Mouse (Mus musculus): ENCODE results near the gene Rpl13a. TPM values are rescaled to one million over a fixed set of nuclear protein-coding genes. Genes with fewer than 3 reads are reported as not detected.
A peak's percentile ranks its signal among the peaks of the same experiment; 100 is the strongest.

Rpl13a gene
- total RNA-seq, 4 experiments from 2014 or later, result 731 to 1,022 (median 859) TPM

DNA sequence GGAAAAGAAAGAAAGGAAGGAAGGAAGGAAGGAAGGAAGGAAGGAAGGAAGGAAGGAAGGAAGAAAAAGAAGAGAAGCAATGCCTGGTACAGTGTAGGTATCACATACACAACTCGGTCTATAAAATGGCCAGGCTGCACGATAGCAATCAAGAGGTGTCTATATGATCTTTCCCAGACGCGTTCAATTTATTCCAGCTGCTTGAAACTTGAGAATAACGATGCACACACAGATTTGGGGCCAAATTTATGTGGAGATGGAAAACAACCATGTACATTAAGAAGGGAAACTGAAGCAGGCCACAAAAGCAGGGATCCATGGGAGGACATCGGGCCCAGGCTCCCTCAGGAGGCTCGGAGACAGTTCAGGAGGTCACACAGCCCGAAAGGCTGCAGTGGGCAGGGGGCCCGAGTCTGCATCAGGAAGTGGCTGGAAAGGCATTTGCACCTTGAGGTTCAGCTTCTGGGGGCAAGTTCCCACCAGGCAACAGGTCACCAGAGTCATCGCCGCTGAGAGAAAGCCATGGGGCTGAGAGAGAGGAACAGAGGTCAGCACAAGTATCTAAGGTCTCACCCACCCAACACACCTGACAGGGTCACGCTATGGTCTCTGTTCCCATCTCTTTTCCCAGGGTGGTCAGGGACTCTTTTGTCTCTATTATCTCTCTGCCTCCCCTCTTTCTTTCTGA lies 35.6 kb downstream of the Rpl13a start:
- DNase-seq (ENCODE audit: low spot score in 2 of 2), result no peak

DNA sequence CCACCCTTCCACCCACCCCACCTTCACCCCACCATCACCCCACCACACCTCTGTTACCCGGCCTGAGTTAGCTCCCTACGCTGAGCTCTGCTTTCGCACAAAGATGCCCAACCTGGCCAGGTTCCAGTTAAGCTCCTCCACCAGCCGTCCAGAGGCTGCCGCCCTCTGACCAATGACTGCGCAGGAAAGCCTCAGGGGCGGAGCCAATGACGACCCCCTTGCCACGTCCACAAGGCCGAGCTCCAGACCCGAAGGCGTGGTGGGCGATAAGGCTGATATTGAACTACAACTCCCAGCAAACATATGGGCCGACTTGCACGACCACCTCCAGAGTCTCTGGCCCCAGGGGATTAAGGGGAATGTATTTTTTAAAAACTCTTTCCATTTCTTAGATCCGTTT lies 36.5 kb downstream of the Rpl13a start, which contains the start of gene Rcn3:
Gene Rcn3 (minus strand): TSS at position 174 of the 400 bp plus-strand sequence.
- no peak for DNase-seq (ENCODE audit: low spot score in 2 of 2)

- DNase-seq (ENCODE audit: low spot score in 2 of 2), result no peak
Observed at GRCm38 (mm10) chr7:45091001-45091990, 37.3 kb downstream of the Rpl13a start.

- no peak for DNase-seq (ENCODE audit: low spot score in 2 of 2)
Observed at GRCm38 (mm10) chr7:45090251-45090977, 38.1 kb downstream of the Rpl13a start.

DNA sequence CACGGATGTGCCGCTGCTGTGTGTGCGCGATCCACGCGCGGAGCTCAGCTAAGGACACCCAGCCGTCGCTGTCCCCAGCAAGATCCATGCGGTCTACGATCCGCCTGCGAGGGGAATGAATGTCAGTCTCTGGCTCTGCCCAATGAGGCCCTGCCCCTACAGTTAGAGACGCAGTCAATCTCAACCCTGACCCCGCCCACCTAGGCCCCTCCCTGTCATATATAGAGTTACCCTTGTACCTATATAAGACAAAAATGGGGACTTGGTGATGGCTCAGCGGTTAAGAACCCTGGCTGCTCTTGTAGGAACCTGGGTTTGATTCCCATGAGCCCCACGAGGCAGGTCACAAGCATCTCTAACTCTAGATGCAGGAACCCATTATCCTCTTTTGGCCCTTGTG lies 40.0 kb downstream of the Rpl13a start:
- no peak for DNase-seq (ENCODE audit: low spot score in 2 of 2)

DNA sequence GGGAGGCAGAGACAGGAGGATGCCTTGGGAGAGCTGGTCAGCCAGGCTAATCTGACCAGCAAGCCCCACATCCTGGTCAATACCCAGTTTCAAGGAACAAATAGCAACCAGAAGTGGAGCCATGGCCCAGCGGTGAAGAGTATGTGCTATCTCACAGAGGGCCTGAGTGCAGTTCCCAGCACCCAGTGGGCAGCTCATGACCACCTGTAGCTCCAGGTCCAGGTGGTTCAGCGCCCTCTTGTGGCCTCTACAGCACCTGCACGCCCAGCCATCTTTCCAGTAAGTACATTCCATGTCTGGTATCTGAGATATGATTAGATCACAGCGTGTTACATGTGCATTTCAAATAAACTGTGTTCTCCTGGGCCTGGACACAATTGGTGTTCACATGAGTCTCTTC lies 42.5 kb downstream of the Rpl13a start:
- no peak for DNase-seq (ENCODE audit: low spot score in 2 of 2)

DNA sequence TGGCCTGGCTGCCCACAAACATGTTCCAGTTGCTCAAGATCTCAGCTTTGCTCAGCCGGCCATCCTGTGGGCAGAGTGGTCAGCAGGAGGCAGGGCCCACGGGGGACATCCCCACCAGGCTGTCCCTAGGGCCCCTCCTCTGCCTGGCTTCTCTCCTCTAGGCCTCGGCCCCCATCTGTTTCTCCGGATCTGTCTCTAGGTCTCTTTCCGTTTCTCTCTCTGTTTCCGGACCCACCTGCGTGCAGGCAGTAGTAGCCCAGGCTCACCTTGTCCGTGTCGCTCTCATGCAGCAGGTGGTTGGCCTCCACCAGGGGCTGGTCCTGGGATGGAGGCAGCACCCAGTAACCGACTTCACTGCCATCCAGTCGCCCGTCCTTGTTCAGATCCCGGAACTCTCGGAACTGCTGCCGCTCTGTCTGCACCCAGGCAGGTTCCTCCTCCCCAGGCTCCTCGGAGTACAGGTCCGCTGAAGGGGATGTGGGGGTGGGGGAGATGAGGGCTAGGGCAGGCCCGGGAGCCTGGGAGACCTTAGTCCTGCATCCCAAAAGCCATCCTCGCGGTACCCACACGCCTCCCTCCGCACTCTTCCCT lies 45.2 kb downstream of the Rpl13a start:
- no peak for DNase-seq (ENCODE audit: low spot score in 2 of 2)

- no peak for DNase-seq (ENCODE audit: low spot score in 2 of 2)
Observed at GRCm38 (mm10) chr7:45082401-45083299, 45.9 kb downstream of the Rpl13a start.

GRCm38 (mm10) chr7:45081016-45081415 lies 47.5 kb downstream of the Rpl13a start:
- no peak for DNase-seq (ENCODE audit: low spot score in 2 of 2)

DNA sequence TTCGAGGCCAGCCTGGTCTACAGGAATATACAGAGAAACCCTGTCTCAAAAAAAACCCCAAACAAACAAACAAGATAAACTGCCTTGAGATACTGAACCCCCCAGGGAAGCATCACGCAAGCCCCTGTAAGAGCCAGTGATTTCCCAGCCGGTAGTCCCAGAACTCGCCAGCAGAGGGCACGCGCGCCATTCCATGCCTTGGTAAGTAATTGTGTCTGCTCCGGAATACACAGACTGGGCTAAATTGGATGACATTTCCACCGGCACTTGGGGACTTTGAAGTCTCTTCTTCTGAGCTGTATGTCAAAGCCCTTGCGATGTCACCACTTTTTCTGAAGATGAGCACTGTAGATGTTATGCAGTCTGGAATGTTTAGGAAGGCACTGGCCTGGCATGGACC lies 48.7 kb downstream of the Rpl13a start:
- DNase-seq (ENCODE audit: low spot score in 2 of 2), result peak; percentile 78 to 94

DNA sequence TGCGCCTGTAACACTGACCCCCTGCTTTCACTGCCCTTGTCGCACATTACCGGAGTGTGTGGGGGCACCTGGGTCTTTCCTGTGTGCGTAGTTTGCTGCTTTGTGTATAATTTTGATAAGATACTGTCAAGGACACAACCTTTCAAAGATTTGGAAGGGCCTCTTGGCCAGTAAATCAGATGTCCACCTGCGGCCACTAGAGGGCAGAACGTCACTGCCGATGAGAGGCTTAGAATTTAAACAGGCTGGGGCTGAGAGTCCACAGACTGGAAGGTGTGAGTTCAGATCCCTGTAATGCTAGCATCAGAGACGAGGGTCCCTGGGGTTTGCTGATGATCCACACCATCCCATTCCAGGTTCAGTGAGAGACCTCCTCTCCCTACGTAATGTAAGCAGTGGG lies 50.0 kb downstream of the Rpl13a start:
- peak in 1 of 2 experiments; percentile 60 for DNase-seq (ENCODE audit: low spot score in 2 of 2)

- no peak for DNase-seq (ENCODE audit: low spot score in 2 of 2)
Observed at GRCm38 (mm10) chr7:45077829-45078228, 50.7 kb downstream of the Rpl13a start.

GRCm38 (mm10) chr7:45077322-45077721 lies 51.2 kb downstream of the Rpl13a start:
- no peak for DNase-seq (ENCODE audit: low spot score in 2 of 2)

DNA sequence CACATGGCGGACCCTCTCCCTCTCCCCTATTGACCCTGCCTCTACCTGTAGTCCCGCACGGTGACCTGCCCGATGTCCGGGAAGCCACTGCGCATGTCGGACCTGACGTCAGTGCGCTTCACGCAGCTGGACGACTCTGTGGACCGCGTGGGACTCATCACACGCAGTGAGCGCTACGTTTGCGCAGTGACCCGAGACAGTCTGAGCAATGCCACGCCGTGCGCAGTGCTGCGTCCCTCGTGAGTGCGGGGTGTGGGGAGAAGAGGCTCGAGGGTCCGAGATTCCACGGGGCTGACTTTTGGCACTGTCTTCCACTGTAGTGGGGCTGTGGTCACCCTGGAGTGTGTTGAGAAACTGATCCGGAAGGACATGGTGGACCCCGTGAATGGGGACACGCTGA lies 52.1 kb downstream of the Rpl13a start:
- DNase-seq (ENCODE audit: low spot score in 2 of 2), result no peak

Small RNA genes within 50 kb of the gene (microRNA-seq; reads per million reads assigned to microRNA genes)
- 875 to 1,234 reads per million in 2 experiments for gene Mir150
- 8.3 to 16.9 reads per million in 2 experiments for gene Mir5121
- 1.5 to 3.8 reads per million in 2 experiments for gene Mir7055

Other genes with a start within 250 kb of the Rpl13a start
- gene Med25, start 236.0 kb downstream of the Rpl13a start, total RNA-seq (2022), result 100 to 1,000 TPM in 3 of 4 experiments, 10 to 100 TPM in 1; 89.6 to 111 (median 107) TPM
- gene Fuz, start 232.7 kb downstream of the Rpl13a start, total RNA-seq (2022), result 10 to 100 TPM; 22.9 to 30.0 (median 26.7) TPM
- 100 to 1,000 TPM; 274 to 323 (median 303) TPM for gene Ap2a1, start 199.3 kb downstream of the Rpl13a start, total RNA-seq (2022)
- under 1 TPM; 0.37 to 0.85 (median 0.67) TPM for gene Tsks, start 185.6 kb downstream of the Rpl13a start, total RNA-seq (2022)
- 100 to 1,000 TPM; 123 to 144 (median 137) TPM for gene Cpt1c, start 153.9 kb downstream of the Rpl13a start, total RNA-seq (2022)
- 100 to 1,000 TPM; 167 to 173 (median 172) TPM for gene Prmt1, start 142.2 kb downstream of the Rpl13a start, total RNA-seq (2022)
- gene Irf3, start 131.1 kb downstream of the Rpl13a start, total RNA-seq (2022), result 10 to 100 TPM; 42.1 to 52.0 (median 45.0) TPM
- 1 to 10 TPM; 2.3 to 6.1 (median 4.3) TPM for gene Bcl2l12, start 130.0 kb downstream of the Rpl13a start, total RNA-seq (2022)
- 100 to 1,000 TPM; 163 to 173 (median 167) TPM for gene Scaf1, start 112.4 kb downstream of the Rpl13a start, total RNA-seq (2022)
- 10 to 100 TPM; 13.7 to 16.8 (median 15.2) TPM for gene Rras, start 110.8 kb downstream of the Rpl13a start, total RNA-seq (2022)
- gene Prr12, start 75.9 kb downstream of the Rpl13a start, total RNA-seq (2022), result 10 to 100 TPM; 72.9 to 75.3 (median 73.6) TPM
- gene Nosip, start 66.3 kb downstream of the Rpl13a start, total RNA-seq (2022), result 10 to 100 TPM; 42.2 to 53.5 (median 49.8) TPM
- gene Prrg2, start 66.1 kb downstream of the Rpl13a start, total RNA-seq (2022), result 1 to 10 TPM; 6.5 to 7.6 (median 6.9) TPM
- 10 to 100 TPM in 3 of 4 experiments, 1 to 10 TPM in 1; 9.9 to 13.9 (median 10.6) TPM for gene Rcn3, start 36.5 kb downstream of the Rpl13a start, total RNA-seq (2022)
- gene Fcgrt, start 24.9 kb downstream of the Rpl13a start, total RNA-seq (2022), result 10 to 100 TPM; 16.8 to 23.4 (median 20.1) TPM
- gene Rps11, start 4.3 kb downstream of the Rpl13a start, total RNA-seq (2022), result 100 to 1,000 TPM; 439 to 619 (median 513) TPM
- not detected for gene Gm45713, start 7.5 kb upstream of the Rpl13a start, total RNA-seq (2022)
- gene Flt3l, start 7.7 kb upstream of the Rpl13a start, total RNA-seq (2022), result 10 to 100 TPM; 10.0 to 12.0 (median 10.4) TPM
- 10 to 100 TPM; 37.5 to 56.7 (median 46.3) TPM for gene Pih1d1, start 25.5 kb upstream of the Rpl13a start, total RNA-seq (2022)
- gene Aldh16a1, start 25.8 kb upstream of the Rpl13a start, total RNA-seq (2022), result 10 to 100 TPM; 16.9 to 18.6 (median 17.6) TPM
- 1,000 to 10,000 TPM; 1,166 to 1,245 (median 1,206) TPM for gene Slc17a7, start 35.2 kb upstream of the Rpl13a start, total RNA-seq (2022)
- gene Gfy, start 50.8 kb upstream of the Rpl13a start, total RNA-seq (2022), result under 1 TPM in 2 of 4 experiments, not detected in 2; 0.20 to 0.51 TPM
- not detected for gene Pth2, start 52.2 kb upstream of the Rpl13a start, total RNA-seq (2022)
- gene Ccdc155, start 76.1 kb upstream of the Rpl13a start, total RNA-seq (2022), result 1 to 10 TPM; 2.5 to 4.8 (median 3.6) TPM
- gene Dkkl1, start 83.4 kb upstream of the Rpl13a start, total RNA-seq (2022), result 1 to 10 TPM; 2.1 to 3.3 (median 2.6) TPM
- gene Tead2, start 87.0 kb upstream of the Rpl13a start, total RNA-seq (2022), result 1 to 10 TPM; 2.2 to 5.4 (median 3.7) TPM
- gene Cd37, start 110.4 kb upstream of the Rpl13a start, total RNA-seq (2022), result 10 to 100 TPM in 2 of 4 experiments, 1 to 10 TPM in 2; 6.3 to 34.1 (median 18.1) TPM
- gene Slc6a16, start 112.3 kb upstream of the Rpl13a start, total RNA-seq (2022), result 1 to 10 TPM; 1.9 to 3.4 (median 2.6) TPM
- not detected for gene Slc6a21, start 148.8 kb upstream of the Rpl13a start, total RNA-seq (2022)
- 10 to 100 TPM; 16.0 to 25.6 (median 19.4) TPM for gene Trpm4, start 205.0 kb upstream of the Rpl13a start, total RNA-seq (2022)
- under 1 TPM in 2 of 4 experiments, not detected in 2; 0.21 to 0.39 TPM for gene Hrc, start 206.5 kb upstream of the Rpl13a start, total RNA-seq (2022)
- 100 to 1,000 TPM; 123 to 143 (median 133) TPM for gene Ppfia3, start 238.3 kb upstream of the Rpl13a start, total RNA-seq (2022)
- gene Lin7b, start 241.8 kb upstream of the Rpl13a start, total RNA-seq (2022), result 100 to 1,000 TPM; 131 to 156 (median 140) TPM

Measured in layer of hippocampus, adult 8-10 months (tissue).